18 mouse cellular contexts compared by ENCODE assay signal in the genomic region with DNA sequence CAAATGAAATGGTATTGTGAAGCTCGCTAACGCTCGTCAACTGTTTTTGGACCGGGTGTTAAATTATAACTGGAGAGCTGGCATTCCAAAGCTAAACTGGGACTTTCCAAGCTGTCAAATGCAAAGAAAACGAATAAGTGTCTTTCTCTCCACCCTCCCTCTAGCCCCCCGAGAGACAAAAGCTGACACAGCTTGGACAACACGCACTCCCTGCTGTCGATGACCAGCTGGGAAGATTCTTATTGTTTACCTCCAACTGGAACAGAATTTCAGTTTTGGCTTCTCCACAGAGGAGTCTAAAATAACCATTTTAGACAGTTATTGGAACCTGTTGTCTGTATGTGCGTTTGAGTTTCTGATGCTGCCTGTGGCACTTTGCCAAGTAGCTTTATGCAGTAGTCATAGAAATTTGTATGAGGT.
DNase-seq lines count a peak whose midpoint lies in the region; ATAC-seq and TF ChIP-seq lines count a peak whose summit lies in the region.
"Had no signal": no experiment of that assay in that cellular context is flagged by ENCODE, and none has a peak within 500 bp of the region (broad histone marks: within the 10 kb centered on the region; RNA-seq: fewer than 3 reads in every experiment).

No protein-coding gene starts in this region.

- peaks cover 73% of the 10 kb centered on the region for H3K27me3 ChIP-seq in heart, embryonic 10.5 days (ENCODE audit: insufficient read depth, poor library complexity, severe bottlenecking)
- no peaks in the 10 kb centered on the region for H3K27me3 ChIP-seq in heart, adult 2 months (ENCODE audit: control insufficient read depth, insufficient read depth, low read length)
- no peaks in the 10 kb centered on the region for H3K27me3 ChIP-seq in lung, embryonic 15.5 days
- H3K27me3 ChIP-seq in intestine, embryonic 16.5 days (replicated peaks; ENCODE audit: control insufficient read depth, insufficient read depth, low read length): no peaks in the 10 kb centered on the region
- H3K27me3 ChIP-seq: embryonic facial prominence, embryonic 15.5 days; neural tube, embryonic 12.5 days had no signal

- no peaks in the 10 kb centered on the region for H3K79me2 ChIP-seq in heart, adult 2 months (replicated peaks; ENCODE audit: control insufficient read depth, insufficient read depth, low read length)

- intact Hi-C loops in heart, adult 2 months (cut with DNase I): no loop called here

- no peaks in the 10 kb centered on the region for H3K9me3 ChIP-seq in heart, embryonic 10.5 days
- no peaks in the 10 kb centered on the region for H3K9me3 ChIP-seq in lung, embryonic 15.5 days
- H3K9me3 ChIP-seq in intestine, embryonic 16.5 days (ENCODE audit: control insufficient read depth, low read length): no peaks in the 10 kb centered on the region
- H3K9me3 ChIP-seq: embryonic facial prominence, embryonic 15.5 days; limb, embryonic 12.5 days; neural tube, embryonic 12.5 days had no signal

- H3K4me3 ChIP-seq in heart, embryonic 10.5 days: no peak overlapping the region
- H3K4me3 ChIP-seq in heart, adult 2 months: no peak overlapping the region
- H3K4me3 ChIP-seq in lung, embryonic 15.5 days: no peak overlapping the region
- no peak overlapping the region for H3K4me3 ChIP-seq in lung, adult 2 months (replicated peaks; ENCODE audit: extremely low read depth, low read depth, low read length)
- H3K4me3 ChIP-seq in intestine, embryonic 16.5 days (ENCODE audit: low read length): no peak overlapping the region
- H3K4me3 ChIP-seq: embryonic facial prominence, embryonic 15.5 days; limb, embryonic 12.5 days; neural tube, embryonic 12.5 days had no signal

- no peak for TF ChIP-seq EP300 in heart, adult 2 months (IDR thresholded peaks at IDR 0.05; ENCODE audit: insufficient read depth, low read depth, low read length)

- DNase-seq in heart, embryonic 10.5 days (ENCODE audit: low spot score): peak; percentile 33
- DNase-seq in heart, adult 2 months: no peak
- no peak for DNase-seq in lung, adult 2 months
- DNase-seq in NIH3T3 (ENCODE audit: low read depth) (peak; percentile 46), MN1 (ENCODE audit: low spot score) (no peak)
- no peak for DNase-seq in cerebellum, postnatal 4 days (ENCODE audit: low spot score in 2 of 2)
- DNase-seq: cerebellum, postnatal 36 days; kidney, postnatal 36 days; liver, postnatal 0 days; midbrain, embryonic 14.5 days; right cerebral cortex, postnatal 25 days; thymus, postnatal 36 days had no signal

- no peak overlapping the region for H3K27ac ChIP-seq in heart, embryonic 10.5 days
- no peak overlapping the region for H3K27ac ChIP-seq in heart, adult 2 months
- 0 out of 2 replicates have a peak overlapping the region, but pooled peaks have one; percentile 22 for H3K27ac ChIP-seq in lung, embryonic 15.5 days
- H3K27ac ChIP-seq in intestine, embryonic 16.5 days (ENCODE audit: low read length): no peak overlapping the region
- H3K27ac ChIP-seq: embryonic facial prominence, embryonic 15.5 days; limb, embryonic 12.5 days; neural tube, embryonic 12.5 days had no signal

- ATAC-seq in lung, embryonic 15.5 days (ENCODE audit: borderline replicate concordance, extremely low read depth, low FRiP score, low TSS enrichment): peak; percentile 78
- ATAC-seq in intestine, embryonic 16.5 days: 0 out of 2 replicates have a peak, but pooled peaks have one; percentile 18
- ATAC-seq: inflammation-experienced regulatory T-cells, adult 6 months; liver, postnatal 0 days had no signal

- WGBS in heart, embryonic 10.5 days: 85% methylated on average over 9 of the region's 9 CpGs
- 68% methylated on average over 9 of the region's 9 CpGs for WGBS in heart, adult 2 months
- WGBS in lung, embryonic 15.5 days: 43% methylated on average over 9 of the region's 9 CpGs
- 62% methylated on average over 9 of the region's 9 CpGs for WGBS in lung, adult 2 months
- 47% methylated on average over 9 of the region's 9 CpGs for WGBS in intestine, embryonic 16.5 days

- no peak overlapping the region for H3K4me2 ChIP-seq in lung, embryonic 15.5 days
- H3K4me2 ChIP-seq in intestine, embryonic 16.5 days (ENCODE audit: low read depth, low read length): no peak overlapping the region
- H3K4me2 ChIP-seq: embryonic facial prominence, embryonic 15.5 days; limb, embryonic 12.5 days; neural tube, embryonic 12.5 days had no signal

- TF ChIP-seq CTCF in heart, adult 2 months (IDR thresholded peaks at IDR 0.05): no peak
- no peak for TF ChIP-seq CTCF in lung, adult 2 months (IDR thresholded peaks at IDR 0.05; ENCODE audit: insufficient read depth, low read length)

- no peak overlapping the region for H3K9ac ChIP-seq in heart, adult 2 months (ENCODE audit: low read depth, low read length)
- H3K9ac ChIP-seq in lung, embryonic 15.5 days: no peak overlapping the region
- H3K9ac ChIP-seq in intestine, embryonic 16.5 days (ENCODE audit: low read depth, low read length): no peak overlapping the region
- H3K9ac ChIP-seq: embryonic facial prominence, embryonic 15.5 days; limb, embryonic 12.5 days; liver, postnatal 0 days; neural tube, embryonic 12.5 days had no signal

- H3K36me3 ChIP-seq in heart, embryonic 10.5 days: no peaks in the 10 kb centered on the region
- no peaks in the 10 kb centered on the region for H3K36me3 ChIP-seq in heart, adult 2 months (ENCODE audit: control insufficient read depth, insufficient read depth, low read length)
- H3K36me3 ChIP-seq in lung, embryonic 15.5 days: no peaks in the 10 kb centered on the region
- no peaks in the 10 kb centered on the region for H3K36me3 ChIP-seq in intestine, embryonic 16.5 days (ENCODE audit: control insufficient read depth, insufficient read depth, low read length)
- H3K36me3 ChIP-seq: embryonic facial prominence, embryonic 15.5 days; limb, embryonic 12.5 days; neural tube, embryonic 12.5 days had no signal

- TF ChIP-seq POLR2A in heart, adult 2 months (IDR thresholded peaks at IDR 0.05; ENCODE audit: insufficient read depth, low read depth, low read length): no peak
- no peak for TF ChIP-seq POLR2A in lung, adult 2 months (IDR thresholded peaks at IDR 0.05; ENCODE audit: borderline replicate concordance, extremely low read depth, low read depth, low read length)

- H3K4me1 ChIP-seq in heart, embryonic 10.5 days: peaks cover 17% of the 10 kb centered on the region
- no peaks in the 10 kb centered on the region for H3K4me1 ChIP-seq in heart, adult 2 months (ENCODE audit: control insufficient read depth, insufficient read depth, low read length)
- H3K4me1 ChIP-seq in lung, embryonic 15.5 days: peaks cover 30% of the 10 kb centered on the region
- H3K4me1 ChIP-seq in lung, adult 2 months (ENCODE audit: control insufficient read depth, insufficient read depth, low read length): peaks cover 2% of the 10 kb centered on the region
- no peaks in the 10 kb centered on the region for H3K4me1 ChIP-seq in intestine, embryonic 16.5 days (ENCODE audit: control insufficient read depth, insufficient read depth, low read length)

Comparison
In these comparisons a context has a peak if more than half of its experiments do, and no peak if none do; other contexts are left out.
1. DNase-seq: peak in heart, embryonic 10.5 days (single experiment) and NIH3T3 (single experiment); none in heart, adult 2 months (0 of 2), lung, adult 2 months (single experiment), cerebellum, postnatal 4 days (0 of 2) and MN1 (single experiment).